Mouse (Mus musculus): Measurements from ENCODE around the gene Epsti1. TPM values are rescaled to one million over a fixed set of nuclear protein-coding genes. Genes with fewer than 3 reads are reported as not detected.

Gene Epsti1
- polyA plus RNA-seq (2012): 42.3 and 46.5 TPM in 2 replicates

DNA sequence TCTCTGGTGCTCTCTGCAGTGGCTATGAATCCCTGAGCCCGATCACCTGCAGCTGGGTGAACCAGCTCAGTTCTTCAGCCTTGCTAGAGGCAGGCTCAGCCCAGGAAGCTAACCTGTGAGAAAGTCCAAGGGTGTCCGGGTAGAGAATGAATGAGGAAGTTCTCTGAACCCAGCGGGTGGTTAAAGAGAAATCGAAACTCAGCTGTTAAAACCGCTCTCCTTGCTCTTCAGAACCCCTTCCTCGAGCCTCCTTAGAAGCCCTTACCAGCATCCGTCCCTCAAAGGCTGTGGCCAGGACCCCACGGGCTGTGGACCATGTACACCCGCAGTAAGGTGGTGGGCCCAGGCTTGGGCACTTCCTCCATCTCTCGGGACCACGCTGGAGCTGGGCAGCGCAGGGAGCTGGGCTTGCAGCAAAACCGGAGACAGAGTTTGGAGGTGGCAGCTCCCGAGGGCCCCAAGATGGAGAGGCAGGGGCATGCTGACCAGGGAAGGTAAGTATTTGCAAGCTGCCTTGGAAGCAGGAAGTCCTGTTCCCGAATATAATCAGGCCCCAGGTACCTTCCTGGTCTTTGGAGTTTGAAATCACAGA lies at the start of gene Epsti1:
Epsti1 (plus strand) TSS at position 69 of the 592 bp plus-strand sequence.

DNA sequence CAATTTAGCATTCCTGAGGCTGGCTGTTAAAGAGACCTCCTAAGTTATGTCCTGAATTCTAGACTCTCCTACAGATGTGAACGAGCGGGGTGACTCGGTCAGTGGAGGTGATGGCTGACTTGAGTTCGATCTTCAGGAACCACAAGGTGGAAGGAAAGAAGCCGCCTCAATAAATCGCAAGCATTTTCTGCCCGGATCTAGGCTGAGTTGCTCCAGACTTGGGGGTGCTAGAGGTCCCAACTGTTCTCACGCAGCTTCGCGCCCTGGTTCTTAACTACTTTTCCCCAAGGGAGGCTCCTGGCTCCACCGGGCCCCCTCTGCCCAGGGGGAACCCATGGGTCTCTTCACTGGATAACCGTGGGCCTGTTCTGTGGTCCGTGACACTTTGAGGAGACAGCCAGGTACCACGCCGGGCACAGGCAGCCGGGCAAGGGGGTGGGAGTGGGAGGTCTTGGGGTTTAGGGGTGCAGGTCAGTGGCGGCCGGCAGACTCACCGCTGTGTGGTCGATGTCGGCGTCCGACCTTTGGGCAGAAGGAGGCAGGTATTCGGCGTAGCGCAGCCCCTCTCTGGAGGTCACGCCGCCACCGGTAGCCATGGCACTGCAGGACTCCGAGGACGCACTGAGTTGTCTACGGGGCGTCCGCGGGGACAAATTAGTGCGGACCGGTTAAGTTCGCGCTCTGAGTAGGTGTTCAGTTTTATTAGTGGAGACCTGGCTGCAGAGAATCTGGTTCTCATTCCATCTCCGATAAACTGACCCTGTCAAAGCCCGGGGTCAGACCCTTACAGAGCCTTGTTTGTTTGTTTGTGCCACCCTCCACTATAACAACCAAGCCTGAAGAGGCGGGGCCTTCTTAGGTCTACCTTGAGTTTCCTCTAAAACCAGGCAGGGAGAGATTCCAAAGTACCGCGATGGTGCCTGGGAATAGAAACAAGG lies 29.5 kb upstream of the Epsti1 start, which contains the start of gene Dnajc15:
Dnajc15 (minus strand) TSS at position 822 of the 938 bp plus-strand sequence.

Other genes with a start within 250 kb of the Epsti1 start
- gene Dnajc15, start 29.1 kb upstream of the Epsti1 start, polyA plus RNA-seq (2012): 16.6 and 20.2 TPM in 2 replicates
- gene Fam216b, start 184.8 kb downstream of the Epsti1 start, polyA plus RNA-seq (2012): not detected in 2 replicates